Mouse (Mus musculus) myocyte (in vitro differentiated cells): Measurements from ENCODE around the gene Sarm1. TPM values are rescaled to one million over a fixed set of nuclear protein-coding genes. Genes with fewer than 3 reads are reported as not detected.

Experiments used
- H3K27me3 ChIP-seq: one replicate; pipeline ENCODE4 v1.6.1; 2011; ENCODE audit not compliant: control insufficient read depth, insufficient read depth, insufficient read length
- H3K36me3 ChIP-seq: one replicate; pipeline ENCODE4 v1.6.1; 2011; ENCODE audit not compliant: control insufficient read depth, insufficient read depth
- H3K4me2 ChIP-seq: one replicate; pipeline ENCODE4 v1.6.1; 2011; ENCODE audit warnings: low read depth, control low read depth
- H3K4me3 ChIP-seq: one replicate; pipeline ENCODE4 v1.5.1; 2011; ENCODE audit warnings: mild to moderate bottlenecking, control low read depth, moderate library complexity
- H3K79me2 ChIP-seq: one replicate; pipeline ENCODE4 v1.6.1; 2011; ENCODE audit not compliant: control insufficient read depth, insufficient read depth
- H3ac ChIP-seq: one replicate; pipeline ENCODE4 v1.6.1; 2011; ENCODE audit not compliant: control insufficient read depth, insufficient read length
- CEBPB ChIP-seq: IDR thresholded peaks from 2 replicates; pipeline ENCODE4 v1.6.1; 2011; ENCODE audit warnings: mild to moderate bottlenecking, moderate library complexity; ENCODE audit not compliant: poor library complexity, insufficient read depth, severe bottlenecking
- E2F4 ChIP-seq: IDR thresholded peaks from one replicate; pipeline ENCODE4 v1.6.1; 2011; ENCODE audit warnings: mild to moderate bottlenecking, control low read depth, moderate library complexity; ENCODE audit not compliant: insufficient read depth
- MAX ChIP-seq: IDR thresholded peaks from one replicate; pipeline ENCODE4 v1.6.1; 2011; ENCODE audit warnings: low read depth, mild to moderate bottlenecking, control low read depth
- MYOD1 ChIP-seq, 3 experiments: IDR thresholded peaks; one replicate each; pipeline ENCODE4 v1.6.1; 2011; ENCODE audit warnings: control low read depth in 2 of 3, low read depth in 2 of 3, mild to moderate bottlenecking in 2 of 3, moderate library complexity in 1 of 3; ENCODE audit not compliant: insufficient read length in 2 of 3, control insufficient read depth in 1 of 3
- MYOG ChIP-seq, 3 experiments: IDR thresholded peaks; one replicate each; pipeline ENCODE4 v1.6.1; 2011; ENCODE audit warnings: control low read depth in 2 of 3, low read depth in 2 of 3, mild to moderate bottlenecking in 2 of 3; ENCODE audit not compliant: insufficient read length in 2 of 3, control insufficient read depth in 1 of 3, insufficient read depth in 1 of 3
- POLR2A ChIP-seq: IDR thresholded peaks from one replicate; pipeline ENCODE4 v1.6.1; 2011; ENCODE audit warnings: low read depth, mild to moderate bottlenecking, control low read depth, moderate library complexity; ENCODE audit not compliant: insufficient read length
- POLR2AphosphoS2 ChIP-seq: IDR thresholded peaks from one replicate; pipeline ENCODE4 v1.6.1; 2011; ENCODE audit warnings: low read depth, control low read depth; ENCODE audit not compliant: insufficient read length
- REST ChIP-seq: IDR thresholded peaks from one replicate; pipeline ENCODE4 v1.6.1; 2011; ENCODE audit warnings: mild to moderate bottlenecking, control low read depth, moderate library complexity; ENCODE audit not compliant: insufficient read depth, insufficient read length
- SRF ChIP-seq: IDR thresholded peaks from one replicate; pipeline ENCODE4 v1.6.1; 2011; ENCODE audit warnings: low read depth; ENCODE audit not compliant: control insufficient read depth, insufficient read length
- TCF12 ChIP-seq: IDR thresholded peaks from one replicate; pipeline ENCODE4 v1.6.1; 2011; ENCODE audit warnings: mild to moderate bottlenecking, control low read depth; ENCODE audit not compliant: poor library complexity, insufficient read depth, severe bottlenecking
- TCF3 ChIP-seq: IDR thresholded peaks from one replicate; pipeline ENCODE4 v1.6.1; 2011; ENCODE audit warnings: low read depth, control low read depth; ENCODE audit not compliant: insufficient read length
- USF1 ChIP-seq: IDR thresholded peaks from one replicate; pipeline ENCODE4 v1.6.1; 2011; ENCODE audit warnings: low read depth, mild to moderate bottlenecking, control low read depth, moderate library complexity
- polyA plus RNA-seq: library from polyadenylated mRNA; unstranded; fragments of >200 nt; fragmentation: generic; extraction: Trizol; gene quantifications from one replicate; pipeline ENCODE4 v1.2.1, GENCODE M21; 2012; ENCODE audit warnings: missing spikeins

Gene Sarm1
- polyA plus RNA-seq, 1 experiment = 0.17 TPM

DNA sequence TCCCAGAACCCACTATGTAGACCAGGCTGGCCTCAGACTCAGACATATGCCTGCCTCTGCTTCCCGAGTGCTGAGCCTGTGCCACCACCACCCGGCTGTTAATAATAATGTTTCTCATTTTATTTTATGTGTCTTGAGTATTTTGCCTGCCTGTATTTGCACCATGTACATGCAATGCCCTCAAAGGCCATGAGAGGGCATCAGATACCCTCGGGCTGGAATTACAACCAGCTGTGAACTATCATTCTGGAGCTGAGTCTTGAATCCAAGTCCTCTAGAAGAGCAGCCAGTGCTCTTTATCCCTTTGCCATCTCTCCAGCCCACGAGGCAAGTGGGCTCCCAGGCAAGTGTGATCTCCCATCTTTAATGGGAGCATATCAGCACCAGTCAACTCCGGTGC lies 42.2 kb downstream of the Sarm1 start:
- no peaks in the 10 kb centered on the region for H3K79me2 ChIP-seq
- no peak overlapping the region for H3K4me2 ChIP-seq
- H3K4me3 ChIP-seq = no peak overlapping the region
- TF ChIP-seq TCF3 (no peak), MAX (no peak), POLR2AphosphoS2 (no peak), POLR2A (no peak), MYOD1 (IDR thresholded peaks at IDR 0.05; ENCODE audit: control insufficient read depth in 1 of 3, insufficient read length in 2 of 3, low read depth in 2 of 3) (no peak), REST (no peak), E2F4 (no peak), TCF12 (no peak), USF1 (no peak), MYOG (IDR thresholded peaks at IDR 0.05; ENCODE audit: control insufficient read depth in 1 of 3, insufficient read depth in 1 of 3, insufficient read length in 2 of 3, low read depth in 2 of 3) (no peak), CEBPB (no peak), SRF (no peak)
- peaks cover 9% of the 10 kb centered on the region for H3K27me3 ChIP-seq
- H3K36me3 ChIP-seq = no peaks in the 10 kb centered on the region
- H3ac ChIP-seq = no peak overlapping the region

DNA sequence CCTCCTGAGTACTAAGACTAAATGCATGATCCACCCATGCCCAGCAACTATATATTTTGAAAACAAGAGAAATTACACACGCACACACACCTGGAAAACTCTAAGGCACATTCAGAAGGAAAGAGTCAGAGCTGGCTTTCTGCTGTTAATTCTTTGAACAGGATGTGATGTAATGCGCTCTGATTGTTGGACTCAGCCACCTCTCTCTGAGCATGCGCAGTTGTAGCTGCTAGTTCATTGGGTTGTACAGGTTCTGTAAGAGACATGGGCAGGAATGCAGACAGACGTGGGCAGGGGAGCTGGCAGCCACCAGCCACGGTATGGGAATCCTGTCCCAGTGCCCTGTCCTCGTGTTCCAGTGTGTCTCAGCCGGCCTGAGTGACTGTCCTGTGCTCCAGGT lies 43.3 kb downstream of the Sarm1 start:
- Histone ChIP-seq H3ac (no peak overlapping the region), H3K4me3 (no peak overlapping the region), H3K36me3 (no peaks in the 10 kb centered on the region), H3K4me2 (no peak overlapping the region), H3K79me2 (no peaks in the 10 kb centered on the region), H3K27me3 (peaks cover 9% of the 10 kb centered on the region)
- TF ChIP-seq REST = no peak
- no peak for TF ChIP-seq POLR2AphosphoS2
- no peak for TF ChIP-seq MYOD1 (IDR thresholded peaks at IDR 0.05; ENCODE audit: control insufficient read depth in 1 of 3, insufficient read length in 2 of 3, low read depth in 2 of 3)
- TF ChIP-seq TCF12 = no peak
- TF ChIP-seq E2F4 = no peak

DNA sequence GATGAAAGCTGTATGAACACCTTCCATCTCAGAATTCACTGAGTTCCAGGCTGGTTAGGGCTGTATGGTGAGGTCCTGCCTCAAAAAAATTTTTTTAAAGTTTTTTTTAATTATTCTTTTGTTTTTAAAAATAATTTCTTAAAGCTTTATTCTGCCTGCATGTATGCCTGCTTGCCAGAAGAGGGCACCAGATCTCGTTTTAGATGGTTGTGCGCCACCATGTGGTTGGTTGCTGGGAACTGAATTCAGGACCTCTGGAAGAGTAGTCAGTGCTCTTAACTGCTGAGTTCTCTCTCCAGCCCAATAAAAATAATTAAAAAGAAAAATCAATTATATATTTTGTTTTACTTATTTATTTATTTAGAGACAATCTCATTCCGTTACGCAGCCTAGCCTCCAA lies 43.9 kb downstream of the Sarm1 start:
- no peak overlapping the region for H3ac ChIP-seq

DNA sequence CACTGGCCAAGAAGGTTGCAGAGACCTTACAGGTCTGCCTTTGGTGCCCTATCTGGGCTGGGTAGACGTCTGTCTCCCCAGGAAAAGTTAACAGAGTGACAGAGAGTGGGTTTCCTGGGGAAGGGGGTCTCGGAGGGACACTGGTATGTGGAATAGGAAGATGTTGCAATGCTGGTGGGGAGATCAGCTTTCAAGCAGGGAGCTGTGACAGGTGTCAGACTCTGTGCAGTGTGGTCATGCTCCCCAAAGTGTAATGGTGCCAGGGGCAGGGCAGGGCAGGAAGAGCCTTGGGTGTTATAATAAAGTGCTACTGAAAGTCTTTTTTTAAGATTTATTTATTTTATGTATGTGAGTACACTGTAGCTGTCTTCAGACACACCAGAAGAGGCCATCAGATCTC lies 47.2 kb downstream of the Sarm1 start:
- Histone ChIP-seq H3K4me3 (no peak overlapping the region), H3K79me2 (no peaks in the 10 kb centered on the region), H3K36me3 (no peaks in the 10 kb centered on the region), H3K4me2 (peak overlapping the region; percentile 32), H3K27me3 (no peaks in the 10 kb centered on the region), H3ac (no peak overlapping the region)
- TF ChIP-seq MYOG (IDR thresholded peaks at IDR 0.05; ENCODE audit: control insufficient read depth in 1 of 3, insufficient read depth in 1 of 3, insufficient read length in 2 of 3, low read depth in 2 of 3) (peak; percentile 4 to 83 (median 13)), SRF (no peak), MYOD1 (IDR thresholded peaks at IDR 0.05; ENCODE audit: control insufficient read depth in 1 of 3, insufficient read length in 2 of 3, low read depth in 2 of 3) (peak in 2 of 3 experiments; percentile 72 to 93), TCF3 (peak; percentile 37), CEBPB (peak; percentile 75; the same call in 1 of the 2 replicates)

More for the DNA sequence above, 43.9 kb downstream of the Sarm1 start:
- TF ChIP-seq USF1 (no peak), TCF3 (no peak), POLR2A (no peak), MAX (no peak), SRF (no peak), REST (no peak), POLR2AphosphoS2 (no peak)
- H3K79me2 ChIP-seq = no peaks in the 10 kb centered on the region
- no peak overlapping the region for H3K4me3 ChIP-seq
- H3K27me3 ChIP-seq = peaks cover 4% of the 10 kb centered on the region
- no peaks in the 10 kb centered on the region for H3K36me3 ChIP-seq
- no peak overlapping the region for H3K4me2 ChIP-seq

DNA sequence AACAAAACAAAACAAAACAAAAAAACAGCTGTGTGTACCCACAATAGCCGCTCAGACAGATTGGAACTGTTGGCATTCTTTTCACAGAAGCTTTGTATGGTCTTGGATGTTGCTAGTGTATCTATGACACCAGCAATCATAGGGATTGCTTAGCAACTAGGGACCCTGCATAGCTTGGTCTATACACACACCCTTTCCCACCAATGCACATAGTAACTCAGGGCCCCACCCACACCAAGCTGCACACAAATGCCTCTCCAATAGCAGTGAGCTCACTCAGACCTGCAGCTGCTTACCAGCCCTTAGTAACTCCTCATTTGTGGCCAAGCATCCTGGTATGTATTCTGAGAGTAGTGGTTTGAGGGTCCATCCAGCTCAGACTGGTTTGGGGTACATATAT lies 49.3 kb downstream of the Sarm1 start:
- TF ChIP-seq MYOD1 (IDR thresholded peaks at IDR 0.05; ENCODE audit: control insufficient read depth in 1 of 3, insufficient read length in 2 of 3, low read depth in 2 of 3) (peak in 1 of 3 experiments; percentile 36), SRF (no peak), POLR2A (no peak)
- Histone ChIP-seq H3K36me3 (no peaks in the 10 kb centered on the region), H3K79me2 (no peaks in the 10 kb centered on the region), H3K27me3 (no peaks in the 10 kb centered on the region), H3K4me3 (no peak overlapping the region), H3ac (no peak overlapping the region), H3K4me2 (no peak overlapping the region)

DNA sequence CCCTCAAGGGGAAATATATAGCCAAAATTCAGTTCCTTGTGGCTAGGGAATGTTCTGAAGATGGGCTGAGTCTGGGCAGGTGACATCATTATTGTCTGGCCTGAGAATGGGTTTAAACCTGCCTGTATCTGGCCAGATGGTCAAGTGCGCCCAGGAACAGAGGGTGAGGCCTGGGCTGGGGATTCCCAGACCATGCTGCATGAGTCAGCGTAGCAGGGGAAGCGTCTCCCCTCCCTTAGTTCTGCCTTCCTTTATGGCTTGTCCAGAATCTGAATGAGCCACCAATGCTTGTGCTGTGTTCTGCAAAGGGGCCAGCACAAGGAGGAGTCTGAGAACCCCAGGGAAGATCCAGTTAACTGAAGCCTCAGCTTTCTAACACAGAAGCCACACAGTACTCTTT lies 50.4 kb downstream of the Sarm1 start:
- Histone ChIP-seq H3K27me3 (no peaks in the 10 kb centered on the region), H3K4me2 (peak overlapping the region; percentile 1), H3ac (no peak overlapping the region), H3K4me3 (no peak overlapping the region), H3K36me3 (no peaks in the 10 kb centered on the region), H3K79me2 (no peaks in the 10 kb centered on the region)
- peak in 1 of 3 experiments; percentile 54 for TF ChIP-seq MYOG (IDR thresholded peaks at IDR 0.05; ENCODE audit: control insufficient read depth in 1 of 3, insufficient read depth in 1 of 3, insufficient read length in 2 of 3, low read depth in 2 of 3)
- TF ChIP-seq TCF12 = no peak
- TF ChIP-seq MYOD1 (IDR thresholded peaks at IDR 0.05; ENCODE audit: control insufficient read depth in 1 of 3, insufficient read length in 2 of 3, low read depth in 2 of 3) = peak in 1 of 3 experiments; percentile 42
- TF ChIP-seq SRF = no peak
